Mouse (Mus musculus): Measurements from ENCODE around the gene Il7r. TPM values are rescaled to one million over a fixed set of nuclear protein-coding genes. Genes with fewer than 3 reads are reported as not detected.
"Not testable (repeated sequence)": the region's sequence is repeated elsewhere in the genome, so short reads cannot be mapped to it uniquely, and the experiment has no call there.

Il7r gene
- polyA plus RNA-seq (2012; ENCODE audit: insufficient read depth, insufficient read length, low replicate concordance, missing spikeins), result not detected in 2 replicates

GRCm38 (mm10) chr15:9530076-9530475, at the start of gene Il7r:
Gene Il7r, minus strand, starts transcription at chr15:9530176.
- WGBS, result 85% methylated on average over 4 of the region's 4 CpGs
- Histone ChIP-seq H3K27ac (ENCODE audit: insufficient read depth, low read depth, low read length) (no peak within 1 kb of the TSS), H3K4me1 (ENCODE audit: control insufficient read depth, insufficient read depth, low read length) (no peaks in the 10 kb centered on the region), H3K4me3 (ENCODE audit: insufficient read depth, low read depth, low read length) (no peak within 1 kb of the TSS)
- no peak for TF ChIP-seq CTCF (IDR thresholded peaks at IDR 0.05; ENCODE audit: insufficient read depth, low read depth, low read length)
- TF ChIP-seq POLR2A (IDR thresholded peaks at IDR 0.05; ENCODE audit: insufficient read depth, low read depth, low read length), result no peak

DNA sequence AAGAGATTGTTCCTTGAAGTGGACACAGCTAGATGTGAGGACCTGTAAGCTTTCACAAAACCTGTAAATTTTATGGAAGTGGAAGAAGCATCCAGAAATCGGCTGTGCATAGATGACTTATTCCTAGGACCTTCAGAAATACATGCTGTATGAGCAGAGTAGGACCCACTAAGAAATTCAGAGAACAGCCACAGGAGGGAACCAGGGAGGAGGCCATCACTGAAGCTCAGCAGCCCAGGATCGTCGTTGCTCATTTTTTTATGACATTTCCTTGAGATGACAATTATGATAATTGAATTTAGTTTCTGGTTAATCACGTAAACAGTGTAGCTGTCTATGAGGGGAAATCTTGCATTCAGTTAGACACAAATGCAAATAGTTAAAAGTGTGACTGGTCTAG, 47.3 kb upstream of the Il7r start:
- H3K4me3 ChIP-seq (ENCODE audit: insufficient read depth, low read depth, low read length), result no peak overlapping the region
- no peak overlapping the region for H3K27ac ChIP-seq (ENCODE audit: insufficient read depth, low read depth, low read length)
- 88% methylated on average over 4 of the region's 4 CpGs for WGBS
- no peak for TF ChIP-seq CTCF (IDR thresholded peaks at IDR 0.05; ENCODE audit: insufficient read depth, low read depth, low read length)
- TF ChIP-seq POLR2A (IDR thresholded peaks at IDR 0.05; ENCODE audit: insufficient read depth, low read depth, low read length), result no peak
- no peaks in the 10 kb centered on the region for H3K4me1 ChIP-seq (ENCODE audit: control insufficient read depth, insufficient read depth, low read length)

- H3K4me1 ChIP-seq (ENCODE audit: control insufficient read depth, insufficient read depth, low read length), result no peaks in the 10 kb centered on the region
- WGBS, result 78% methylated on average over 5 of the region's 5 CpGs
- H3K4me3 ChIP-seq (ENCODE audit: insufficient read depth, low read depth, low read length), result no peak overlapping the region
- TF ChIP-seq CTCF (IDR thresholded peaks at IDR 0.05; ENCODE audit: insufficient read depth, low read depth, low read length), result no peak
- no peak for TF ChIP-seq POLR2A (IDR thresholded peaks at IDR 0.05; ENCODE audit: insufficient read depth, low read depth, low read length)
- no peak overlapping the region for H3K27ac ChIP-seq (ENCODE audit: insufficient read depth, low read depth, low read length)
Observed at GRCm38 (mm10) chr15:9574796-9575195, 44.8 kb upstream of the Il7r start.

GRCm38 (mm10) chr15:9573361-9573760, 43.4 kb upstream of the Il7r start:
- Histone ChIP-seq H3K4me1 (ENCODE audit: control insufficient read depth, insufficient read depth, low read length) (no peaks in the 10 kb centered on the region), H3K27ac (ENCODE audit: insufficient read depth, low read depth, low read length) (no peak overlapping the region), H3K4me3 (ENCODE audit: insufficient read depth, low read depth, low read length) (no peak overlapping the region)
- 89% methylated on average over 4 of the region's 4 CpGs for WGBS
- TF ChIP-seq POLR2A (IDR thresholded peaks at IDR 0.05; ENCODE audit: insufficient read depth, low read depth, low read length), result no peak
- TF ChIP-seq CTCF (IDR thresholded peaks at IDR 0.05; ENCODE audit: insufficient read depth, low read depth, low read length), result no peak

DNA sequence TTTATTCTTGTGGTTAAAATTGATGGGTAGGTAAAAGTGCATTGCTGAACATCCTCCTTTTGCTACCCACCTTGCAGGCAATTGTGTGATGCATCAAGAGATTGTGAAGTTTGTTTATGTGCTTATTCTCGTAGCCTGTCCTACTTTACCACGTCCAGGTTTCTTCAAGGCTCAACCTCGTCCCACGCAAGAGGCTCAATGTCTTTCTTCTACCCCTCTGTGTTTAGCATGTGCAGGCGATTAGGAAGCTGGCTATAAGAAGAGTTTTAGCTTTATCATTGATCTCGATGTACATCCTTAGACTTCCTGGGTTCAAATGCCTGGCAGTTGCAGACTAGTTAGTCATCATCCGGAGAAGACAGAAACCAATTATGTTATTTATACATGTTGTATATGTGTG, 42.7 kb upstream of the Il7r start:
- WGBS, result 94% methylated on average over 7 of the region's 7 CpGs
- no peak for TF ChIP-seq POLR2A (IDR thresholded peaks at IDR 0.05; ENCODE audit: insufficient read depth, low read depth, low read length)
- TF ChIP-seq CTCF (IDR thresholded peaks at IDR 0.05; ENCODE audit: insufficient read depth, low read depth, low read length), result no peak

GRCm38 (mm10) chr15:9571896-9572295, 41.9 kb upstream of the Il7r start:
- no peak overlapping the region for H3K4me3 ChIP-seq (ENCODE audit: insufficient read depth, low read depth, low read length)
- H3K27ac ChIP-seq (ENCODE audit: insufficient read depth, low read depth, low read length), result no peak overlapping the region
- no peaks in the 10 kb centered on the region for H3K4me1 ChIP-seq (ENCODE audit: control insufficient read depth, insufficient read depth, low read length)
- WGBS, result 91% methylated on average over 2 of the region's 2 CpGs
- no peak for TF ChIP-seq POLR2A (IDR thresholded peaks at IDR 0.05; ENCODE audit: insufficient read depth, low read depth, low read length)
- no peak for TF ChIP-seq CTCF (IDR thresholded peaks at IDR 0.05; ENCODE audit: insufficient read depth, low read depth, low read length)

More for the DNA sequence above, 42.7 kb upstream of the Il7r start:
- Histone ChIP-seq H3K27ac (ENCODE audit: insufficient read depth, low read depth, low read length) (no peak overlapping the region), H3K4me3 (ENCODE audit: insufficient read depth, low read depth, low read length) (no peak overlapping the region), H3K4me1 (ENCODE audit: control insufficient read depth, insufficient read depth, low read length) (no peaks in the 10 kb centered on the region)

- Histone ChIP-seq H3K27ac (ENCODE audit: insufficient read depth, low read depth, low read length) (no peak overlapping the region), H3K4me1 (ENCODE audit: control insufficient read depth, insufficient read depth, low read length) (no peaks in the 10 kb centered on the region), H3K4me3 (ENCODE audit: insufficient read depth, low read depth, low read length) (no peak overlapping the region)
- no peak for TF ChIP-seq POLR2A (IDR thresholded peaks at IDR 0.05; ENCODE audit: insufficient read depth, low read depth, low read length)
- TF ChIP-seq CTCF (IDR thresholded peaks at IDR 0.05; ENCODE audit: insufficient read depth, low read depth, low read length), result no peak
- 93% methylated on average over 4 of the region's 4 CpGs for WGBS
Observed at GRCm38 (mm10) chr15:9567316-9567715, 37.3 kb upstream of the Il7r start.

- WGBS, result 74% methylated on average over 6 of the region's 6 CpGs
- Histone ChIP-seq H3K4me1 (ENCODE audit: control insufficient read depth, insufficient read depth, low read length) (no peaks in the 10 kb centered on the region), H3K27ac (ENCODE audit: insufficient read depth, low read depth, low read length) (no peak overlapping the region), H3K4me3 (ENCODE audit: insufficient read depth, low read depth, low read length) (no peak overlapping the region)
- no peak for TF ChIP-seq POLR2A (IDR thresholded peaks at IDR 0.05; ENCODE audit: insufficient read depth, low read depth, low read length)
- TF ChIP-seq CTCF (IDR thresholded peaks at IDR 0.05; ENCODE audit: insufficient read depth, low read depth, low read length), result no peak
Observed at GRCm38 (mm10) chr15:9565396-9565795, 35.4 kb upstream of the Il7r start.

GRCm38 (mm10) chr15:9564156-9564555, 34.2 kb upstream of the Il7r start:
- no peak overlapping the region for H3K27ac ChIP-seq (ENCODE audit: insufficient read depth, low read depth, low read length)
- no peak overlapping the region for H3K4me3 ChIP-seq (ENCODE audit: insufficient read depth, low read depth, low read length)
- WGBS, result 85% methylated on average over 3 of the region's 3 CpGs
- no peak for TF ChIP-seq POLR2A (IDR thresholded peaks at IDR 0.05; ENCODE audit: insufficient read depth, low read depth, low read length)
- TF ChIP-seq CTCF (IDR thresholded peaks at IDR 0.05; ENCODE audit: insufficient read depth, low read depth, low read length), result no peak
- no peaks in the 10 kb centered on the region for H3K4me1 ChIP-seq (ENCODE audit: control insufficient read depth, insufficient read depth, low read length)

DNA sequence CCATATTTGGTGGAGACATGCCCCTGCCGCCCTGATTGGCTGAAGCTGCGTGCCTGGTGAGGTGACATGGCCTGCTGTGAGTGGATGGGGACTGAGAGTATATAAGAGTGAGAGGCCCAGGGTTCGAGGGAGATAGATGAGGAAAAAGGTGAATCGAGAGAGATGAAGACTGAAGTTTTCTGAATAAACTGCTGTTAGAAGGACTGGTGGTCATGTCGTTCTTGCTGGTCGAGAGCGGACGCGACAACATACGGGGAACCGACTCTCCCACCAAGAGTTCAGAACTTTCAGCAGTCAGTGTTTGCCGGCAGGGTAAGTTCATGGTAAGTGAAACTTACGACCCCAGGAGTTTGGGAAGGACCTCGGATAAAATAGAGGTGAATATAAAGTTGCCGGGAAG, 27.3 kb upstream of the Il7r start:
- H3K27ac ChIP-seq (ENCODE audit: insufficient read depth, low read depth, low read length); H3K4me3 ChIP-seq (ENCODE audit: insufficient read depth, low read depth, low read length); H3K4me1 ChIP-seq (ENCODE audit: control insufficient read depth, insufficient read depth, low read length): not testable (repeated sequence)
- 92% methylated on average over 15 of the region's 15 CpGs for WGBS
